Mouse (Mus musculus) common myeloid progenitor, adult 5-6 weeks (primary cell): ENCODE measurements around the gene Spint5. TPM values are rescaled to one million over a fixed set of nuclear protein-coding genes. Genes with fewer than 3 reads are reported as not detected.
A peak's percentile ranks its signal among the peaks of the same experiment; 100 is the strongest.
"Not testable (repeated sequence)": the region's sequence is repeated elsewhere in the genome, so short reads cannot be mapped to it uniquely, and the experiment has no call there.

Experiments
- ATAC-seq: replicated peaks from 2 replicates; pipeline ENCODE4 v1.8.0; 2016; ENCODE audit warnings: low read depth, mild to moderate bottlenecking, moderate TSS enrichment, inconsistent platforms; ENCODE audit not compliant: poor library complexity, severe bottlenecking
- total RNA-seq: library from RNA; stranded (forward); fragments of 200-1000, 187-1606 nt; gene quantifications from 2 replicates; pipeline ENCODE4 v1.2.3, GENCODE M21; 2017

The Spint5 gene
- total RNA-seq: not detected in 2 replicates

DNA sequence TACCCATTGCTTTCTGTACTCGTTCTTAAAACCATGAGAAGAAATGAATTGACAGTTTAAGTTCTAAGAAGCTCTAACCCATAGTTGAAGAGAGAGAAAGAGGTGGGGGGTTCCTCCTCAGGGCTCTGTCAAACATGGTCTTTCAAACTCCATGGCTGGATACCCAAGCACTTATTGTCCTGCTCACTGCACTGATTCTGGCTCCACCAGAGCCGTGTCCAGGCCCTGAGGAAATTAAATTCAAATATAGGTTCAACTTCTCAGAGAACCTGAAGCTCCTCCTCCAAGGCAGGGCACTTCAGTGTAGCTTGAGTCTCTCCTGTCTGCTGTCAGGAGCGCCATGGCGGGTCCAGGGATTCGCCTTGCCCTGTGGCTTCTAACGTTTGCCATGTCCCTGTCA, at the start of gene Spint5:
Gene Spint5 (plus strand): TSS at position 301 of the 400 bp plus-strand sequence.
- no peak for ATAC-seq

- ATAC-seq: no peak
Measured at GRCm38 (mm10) chr2:164670261-164670660, 44.8 kb upstream of the Spint5 start.

DNA sequence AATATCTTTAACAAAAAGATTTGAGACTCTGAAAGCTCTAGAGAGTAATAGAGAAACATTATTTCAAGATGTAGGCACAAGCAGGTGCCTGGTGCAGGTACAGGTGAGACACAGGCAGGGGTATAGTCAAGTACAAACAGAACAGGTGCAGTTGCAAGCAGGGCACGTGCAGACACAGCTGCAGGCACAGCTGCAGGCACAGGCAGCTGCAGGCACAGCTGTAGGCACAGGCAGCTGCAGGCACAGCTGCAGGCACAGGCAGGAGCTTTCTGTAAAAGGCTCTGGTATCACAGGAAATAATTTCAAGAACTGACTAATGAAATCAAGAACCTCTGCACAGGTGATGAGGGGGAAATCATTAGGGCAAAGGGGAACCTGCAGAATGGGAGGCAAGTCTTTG, 44.2 kb upstream of the Spint5 start:
- ATAC-seq: no peak

DNA sequence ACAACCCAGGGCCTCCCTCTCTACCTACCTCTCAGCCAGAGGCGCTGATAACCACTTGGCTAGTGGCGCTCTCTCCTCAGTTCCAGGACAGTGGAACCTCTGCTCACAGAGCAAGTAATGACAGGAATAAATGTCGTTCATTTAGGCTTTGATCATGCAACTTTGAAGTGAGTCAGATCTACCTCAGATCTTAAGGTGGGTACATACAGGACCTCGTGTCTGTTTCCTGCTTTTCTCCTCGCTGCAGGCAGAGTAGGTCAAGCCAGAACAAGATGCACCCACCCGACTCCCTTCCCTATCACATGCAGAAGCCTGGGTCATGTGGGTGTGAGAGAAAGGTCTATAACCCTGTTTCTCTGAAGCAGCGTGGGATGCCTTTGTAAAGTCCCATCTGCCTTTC, 41.1 kb upstream of the Spint5 start, which contains the start of gene Wfdc11:
Gene Wfdc11 (minus strand): TSS at position 101 of the 400 bp plus-strand sequence.
- ATAC-seq: no peak

DNA sequence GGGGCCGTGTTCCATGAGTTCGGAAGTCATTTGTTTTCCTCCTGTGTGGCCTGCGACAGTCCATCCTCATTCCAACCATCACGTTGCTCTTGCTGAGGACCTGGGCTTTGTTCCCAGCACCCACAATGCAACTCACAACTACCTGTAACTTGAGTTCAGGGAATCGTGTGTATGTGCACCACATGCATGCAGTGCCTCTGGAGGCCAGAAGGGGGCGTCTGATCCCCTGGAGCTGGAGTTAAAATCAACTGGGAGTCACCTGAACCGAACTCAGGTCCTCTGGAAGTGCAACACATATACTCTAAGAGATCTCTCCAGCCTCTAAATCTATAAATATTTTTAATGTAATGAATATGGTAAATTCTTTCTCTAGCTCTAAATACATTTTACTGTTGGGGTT, 39.0 kb upstream of the Spint5 start:
- no peak for ATAC-seq

GRCm38 (mm10) chr2:164676916-164677685, 38.0 kb upstream of the Spint5 start:
- ATAC-seq: no peak

DNA sequence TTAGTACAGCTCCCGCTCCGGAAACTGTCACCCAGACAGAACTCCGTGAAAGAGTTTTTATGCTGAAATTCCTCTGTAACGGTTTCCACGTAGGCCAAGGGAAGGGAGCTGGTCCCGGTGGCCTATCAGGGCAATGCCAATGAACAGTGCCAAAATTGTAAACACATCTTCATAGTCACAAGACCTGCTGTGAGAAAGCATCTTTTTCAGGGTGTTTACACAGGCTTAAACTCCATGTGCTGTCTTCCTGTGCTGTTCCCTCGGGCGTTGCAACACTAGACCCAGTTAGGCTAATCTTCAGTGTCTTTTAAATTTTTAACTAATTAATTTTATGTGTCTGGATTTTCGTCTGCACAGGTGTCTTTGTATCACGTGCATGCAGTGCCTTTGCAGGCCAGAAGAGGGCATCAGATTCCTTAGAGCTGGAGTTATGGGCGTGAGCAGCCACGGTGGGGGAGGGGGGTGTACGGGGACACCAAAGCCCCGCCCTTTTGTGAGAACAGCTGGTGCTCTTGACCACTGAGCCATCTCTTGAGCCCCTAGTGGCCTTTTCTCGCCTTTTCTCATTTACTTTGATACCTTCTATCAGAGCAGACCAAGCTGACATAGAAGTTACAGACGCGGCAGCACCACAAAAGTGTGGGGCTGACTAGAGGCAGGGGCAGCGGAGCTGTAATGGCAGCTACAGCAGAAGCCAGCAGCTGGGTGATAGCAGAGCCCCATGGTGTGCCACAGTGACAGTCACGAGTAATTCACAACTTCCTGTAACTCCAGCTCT, 36.1 kb upstream of the Spint5 start:
- ATAC-seq: peak; percentile 89

GRCm38 (mm10) chr2:164679906-164680305, 35.2 kb upstream of the Spint5 start:
- ATAC-seq: peak; percentile 41; the same call in 1 of the 2 replicates

DNA sequence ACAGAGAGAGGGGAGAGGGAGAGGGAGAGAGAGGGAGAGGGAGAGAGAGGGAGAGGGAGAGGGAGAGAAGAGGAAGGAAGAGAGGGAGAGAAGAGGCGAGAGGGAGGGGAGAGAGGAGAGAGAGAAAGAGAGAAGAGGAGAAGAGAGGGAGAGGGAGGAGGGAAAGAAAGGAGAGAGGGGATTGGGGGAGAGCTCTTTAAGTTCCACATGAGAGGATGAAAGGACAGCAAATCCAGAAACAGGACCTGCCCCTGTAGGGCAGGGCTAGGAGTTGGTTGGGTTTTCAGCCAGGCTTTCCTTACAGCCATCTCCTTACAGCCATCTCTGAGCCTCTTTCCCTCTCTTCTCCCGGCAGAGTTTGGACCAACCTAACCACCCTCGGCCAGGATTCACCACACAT, 30.3 kb upstream of the Spint5 start, which contains the start of gene Wfdc13:
Gene Wfdc13 (plus strand): TSS at position 301 of the 400 bp plus-strand sequence.
- ATAC-seq: no peak

DNA sequence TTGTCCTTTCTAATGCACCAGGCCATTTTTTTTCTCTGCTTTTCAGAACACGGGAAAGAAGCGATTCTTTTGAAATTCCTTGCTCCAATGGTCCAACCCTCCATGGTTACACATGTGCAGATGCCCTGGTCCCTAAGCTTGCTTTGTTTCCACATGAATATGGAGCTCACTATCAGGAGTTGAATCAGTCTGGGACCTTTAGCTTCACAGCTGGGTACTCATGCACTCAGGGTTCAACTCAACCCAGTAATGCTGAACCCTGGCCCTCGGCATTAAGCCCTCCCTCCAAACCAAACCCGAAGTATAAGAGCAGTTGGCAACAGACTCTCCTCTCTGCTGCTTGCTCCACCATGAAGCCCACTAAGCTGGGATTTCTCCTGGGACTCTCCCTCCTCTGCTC, 16.9 kb upstream of the Spint5 start, which contains the start of gene Spint4:
Gene Spint4 (plus strand): TSS at position 301 of the 400 bp plus-strand sequence.
- no peak for ATAC-seq

DNA sequence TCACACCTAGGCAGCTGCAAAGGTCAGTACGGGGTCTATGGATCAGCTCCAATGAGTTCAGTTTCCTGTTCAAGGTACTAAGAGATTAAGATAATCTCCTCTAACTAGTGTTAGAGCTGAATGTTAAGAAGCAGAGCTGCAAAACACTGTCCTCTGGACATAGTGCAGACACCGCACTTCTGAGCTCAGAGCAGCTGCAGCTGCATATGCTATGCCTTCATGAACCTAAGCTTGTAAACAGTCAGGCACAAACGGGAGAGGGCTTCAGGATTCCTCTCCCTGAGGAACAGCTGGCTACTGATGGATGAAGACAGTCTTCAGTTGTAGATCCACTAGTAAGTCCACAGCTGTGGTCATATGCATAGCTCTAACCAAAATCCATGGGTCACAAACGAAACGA, 14.1 kb upstream of the Spint5 start:
- ATAC-seq: no peak

- no peak for ATAC-seq
Measured at GRCm38 (mm10) chr2:164701761-164702160, 13.3 kb upstream of the Spint5 start.

GRCm38 (mm10) chr2:164704235-164704634, 10.9 kb upstream of the Spint5 start:
- ATAC-seq: no peak

GRCm38 (mm10) chr2:164705328-164705727, 9.8 kb upstream of the Spint5 start:
- ATAC-seq: no peak

DNA sequence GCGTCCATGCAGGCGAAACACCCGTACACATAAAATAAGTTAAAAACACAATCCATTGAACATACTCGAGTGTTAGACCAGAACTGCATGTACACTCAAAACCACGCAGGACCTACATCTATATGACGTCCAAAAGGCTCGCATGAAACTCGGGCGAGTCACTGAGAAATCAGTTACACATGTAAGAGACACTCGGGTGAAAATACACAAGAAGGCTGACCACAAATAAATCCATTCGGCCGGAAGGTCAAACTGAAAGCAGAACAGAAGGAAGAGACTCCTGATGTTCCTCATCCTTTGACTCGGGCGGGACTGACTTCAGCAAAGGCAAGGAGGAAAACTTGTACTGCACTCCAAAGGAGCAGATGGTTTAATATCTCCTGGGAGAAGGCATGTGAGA, 9.1 kb upstream of the Spint5 start:
- no peak for ATAC-seq

DNA sequence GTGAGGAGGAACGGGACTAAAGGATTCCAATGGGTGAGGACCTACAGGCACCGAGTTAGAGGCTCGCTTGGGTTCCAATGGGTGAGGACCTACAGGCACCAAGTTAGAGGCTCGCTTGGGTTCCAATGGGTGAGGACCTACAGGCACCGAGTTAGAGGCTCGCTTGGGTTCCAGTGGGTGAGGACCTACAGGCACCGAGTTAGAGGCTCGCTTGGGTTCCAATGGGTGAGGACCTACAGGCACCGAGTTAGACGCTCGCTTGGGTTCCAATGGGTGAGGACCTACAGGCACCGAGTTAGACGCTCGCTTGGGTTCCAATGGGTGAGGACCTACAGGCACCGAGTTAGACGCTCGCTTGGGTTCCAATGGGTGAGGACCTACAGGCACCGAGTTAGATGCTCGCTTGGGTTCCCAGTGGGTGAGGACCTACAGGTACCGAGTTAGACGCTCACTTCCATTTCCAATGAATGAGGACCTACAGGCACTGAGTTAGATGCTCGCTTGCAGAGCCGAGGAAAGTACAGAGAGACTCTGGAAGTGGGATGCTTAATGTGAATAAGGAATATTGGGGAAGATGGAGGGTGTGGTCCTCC, 1.2 kb downstream of the Spint5 start:
- not testable (repeated sequence) for ATAC-seq

GRCm38 (mm10) chr2:164723276-164723675, 8.2 kb downstream of the Spint5 start:
- ATAC-seq: no peak

DNA sequence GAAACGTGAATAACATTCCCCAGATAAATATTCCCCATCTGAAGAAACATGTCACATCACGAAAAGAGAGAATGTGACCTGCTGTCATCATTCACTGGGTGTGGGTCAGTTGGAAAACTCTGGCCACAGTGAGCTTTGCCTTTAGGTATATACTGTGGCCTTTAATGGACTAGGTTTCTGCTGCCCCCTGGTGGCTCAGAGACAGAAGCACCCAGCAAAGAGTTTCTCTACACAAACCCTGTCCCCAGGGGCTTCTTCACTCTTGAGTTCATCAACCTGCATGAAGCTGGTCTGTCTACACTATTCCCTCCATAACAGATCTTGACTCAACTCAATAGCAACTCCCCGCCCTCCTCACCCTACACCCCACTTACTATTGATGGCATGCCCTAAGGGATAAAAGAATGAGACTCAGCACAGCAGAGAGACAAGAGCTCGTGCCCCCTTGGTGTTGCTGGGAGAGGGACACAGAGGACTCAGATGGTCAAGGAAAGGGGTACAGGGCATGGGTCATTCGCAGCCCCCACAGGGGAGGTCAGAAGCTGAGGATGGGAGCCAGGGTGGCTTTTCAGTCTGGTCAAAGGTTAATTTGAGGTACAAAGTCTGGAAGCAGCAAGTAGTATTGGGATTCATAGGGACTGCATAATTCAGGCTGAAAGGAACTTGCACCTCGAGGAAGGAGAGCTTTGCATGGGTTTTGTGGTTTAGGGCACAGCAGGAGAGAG, 11.0 kb downstream of the Spint5 start:
- ATAC-seq: peak; percentile 72; the same call in 1 of the 2 replicates

- no peak for ATAC-seq
Measured at GRCm38 (mm10) chr2:164731719-164732118, 16.6 kb downstream of the Spint5 start.

DNA sequence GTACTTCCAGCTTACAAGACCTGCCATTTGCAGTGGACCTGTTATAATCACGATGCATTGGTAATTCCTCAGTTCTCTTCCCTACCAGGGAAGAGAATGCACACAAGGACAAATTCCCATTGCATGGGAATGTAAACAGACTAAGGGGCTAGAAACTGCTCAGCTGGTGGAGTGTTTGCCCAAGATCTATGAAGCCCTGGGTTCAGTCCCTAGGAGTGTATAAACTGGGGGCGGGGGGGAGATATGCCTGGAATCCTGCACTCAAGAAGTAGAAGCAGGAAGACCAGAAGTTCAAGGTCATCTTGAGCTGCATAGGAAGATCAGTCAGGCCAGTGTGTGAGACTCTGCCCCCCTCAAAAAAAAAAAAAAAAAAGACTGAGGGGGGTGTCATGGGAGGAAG, 18.2 kb downstream of the Spint5 start:
- no peak for ATAC-seq
